Mouse (Mus musculus): ENCODE data around the gene Pip5k1c.

Gene Pip5k1c

GRCm38 (mm10) chr10:81323791-81324530, 31.2 kb downstream of the Pip5k1c start:
- DNase-seq (ENCODE audit: low spot score in 2 of 2): no peak

- DNase-seq (ENCODE audit: low spot score in 2 of 2): no peak
These were observed 32.4 kb downstream of the Pip5k1c start for GRCm38 (mm10) chr10:81325176-81325575.

GRCm38 (mm10) chr10:81325781-81326180, 33.0 kb downstream of the Pip5k1c start:
- no peak for DNase-seq (ENCODE audit: low spot score in 2 of 2)

- no peak for DNase-seq (ENCODE audit: low spot score in 2 of 2)
These were observed 34.1 kb downstream of the Pip5k1c start for GRCm38 (mm10) chr10:81326858-81327257.

- no peak for DNase-seq (ENCODE audit: low spot score in 2 of 2)
These were observed 35.2 kb downstream of the Pip5k1c start for GRCm38 (mm10) chr10:81327959-81328358.

DNA sequence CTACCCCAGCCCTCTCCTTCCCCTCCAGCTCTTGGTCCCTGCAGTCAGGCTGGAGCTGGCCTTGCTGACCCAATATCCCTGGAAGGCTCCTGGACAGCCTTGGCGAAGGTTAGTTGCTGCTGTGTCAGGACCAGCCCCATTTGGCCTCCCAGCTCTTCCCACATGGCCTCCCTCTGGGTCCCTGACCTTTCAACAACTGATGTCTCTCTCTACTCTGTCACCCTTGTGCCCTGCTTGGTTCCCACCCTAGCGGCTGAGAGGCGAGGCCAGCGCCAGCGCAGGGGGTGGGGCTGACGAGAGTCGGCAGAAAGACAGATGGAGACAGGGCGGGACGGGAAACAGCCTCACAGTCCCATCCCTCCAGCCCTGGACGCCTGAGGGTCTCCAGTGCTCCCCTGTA, 35.6 kb downstream of the Pip5k1c start, which contains the start of gene Tbxa2r:
Gene Tbxa2r, plus strand, starts transcription at position 346 of the 400 bp plus-strand sequence.
- DNase-seq (ENCODE audit: low spot score in 2 of 2): peak in 1 of 2 experiments; percentile 50

GRCm38 (mm10) chr10:81329194-81329975, 36.6 kb downstream of the Pip5k1c start:
- DNase-seq (ENCODE audit: low spot score in 2 of 2): no peak

DNA sequence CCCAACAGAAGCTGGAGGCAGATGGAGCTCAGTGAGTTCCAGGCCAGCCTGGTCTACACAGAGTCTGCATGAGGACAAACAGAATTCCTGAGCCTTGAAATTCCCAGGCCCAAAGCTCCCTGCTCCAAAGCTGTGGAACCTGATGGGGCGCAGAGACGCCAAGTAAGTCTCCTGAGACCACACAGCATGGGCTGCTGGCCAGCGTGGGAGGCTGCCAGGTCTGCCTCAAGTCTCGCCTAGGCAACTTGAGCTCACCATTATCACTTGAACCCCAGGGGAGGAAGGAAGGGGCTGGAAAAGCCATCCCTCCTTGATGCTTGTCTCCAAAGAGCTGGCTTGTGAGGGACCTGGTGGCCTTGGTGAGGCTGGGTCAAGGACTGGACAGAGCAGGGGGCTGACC, 37.2 kb downstream of the Pip5k1c start:
- DNase-seq (ENCODE audit: low spot score in 2 of 2): no peak

DNA sequence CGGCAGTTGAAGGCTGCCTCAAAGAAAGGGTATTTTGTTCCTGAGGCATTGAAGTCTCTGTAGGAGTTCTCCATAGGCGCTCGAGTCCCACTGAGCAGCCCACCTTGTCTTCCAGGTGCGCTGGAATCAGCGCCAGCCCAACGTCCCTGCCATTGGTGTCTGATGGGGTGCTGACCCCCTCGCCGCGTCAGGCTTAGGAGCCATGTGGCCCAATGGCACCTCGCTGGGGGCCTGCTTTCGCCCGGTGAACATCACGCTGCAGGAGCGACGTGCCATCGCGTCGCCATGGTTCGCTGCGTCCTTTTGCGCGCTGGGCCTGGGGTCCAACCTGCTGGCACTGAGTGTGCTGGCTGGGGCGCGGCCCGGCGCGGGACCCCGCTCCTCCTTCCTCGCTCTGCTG, 39.5 kb downstream of the Pip5k1c start:
- no peak for DNase-seq (ENCODE audit: low spot score in 2 of 2)

DNA sequence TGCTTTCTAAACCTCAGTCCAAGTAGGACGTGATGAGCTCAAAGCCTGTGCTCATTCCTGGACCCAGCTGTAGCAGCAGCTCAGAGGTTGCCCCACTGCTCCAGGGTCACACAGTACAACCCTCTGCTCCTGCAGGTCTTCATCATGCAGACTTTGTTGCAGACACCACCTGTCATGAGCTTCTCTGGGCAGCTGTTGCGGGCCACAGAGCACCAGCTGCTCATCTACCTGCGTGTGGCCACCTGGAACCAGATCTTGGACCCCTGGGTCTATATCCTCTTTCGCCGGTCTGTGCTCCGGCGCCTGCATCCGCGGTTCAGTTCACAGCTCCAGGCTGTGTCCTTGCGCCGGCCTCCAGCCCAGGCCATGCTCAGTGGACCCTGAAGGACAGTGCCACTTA, 41.6 kb downstream of the Pip5k1c start:
- no peak for DNase-seq (ENCODE audit: low spot score in 2 of 2)

- DNase-seq (ENCODE audit: low spot score in 2 of 2): no peak
These were observed 42.9 kb downstream of the Pip5k1c start for GRCm38 (mm10) chr10:81335393-81336340.

GRCm38 (mm10) chr10:81336558-81336957, 43.8 kb downstream of the Pip5k1c start:
- no peak for DNase-seq (ENCODE audit: low spot score in 2 of 2)

- DNase-seq (ENCODE audit: low spot score in 2 of 2): no peak
These were observed 48.0 kb downstream of the Pip5k1c start for GRCm38 (mm10) chr10:81340551-81341332.

GRCm38 (mm10) chr10:81341333-81341949, 48.7 kb downstream of the Pip5k1c start:
- DNase-seq (ENCODE audit: low spot score in 2 of 2): peak in 1 of 2 experiments; percentile 64

DNA sequence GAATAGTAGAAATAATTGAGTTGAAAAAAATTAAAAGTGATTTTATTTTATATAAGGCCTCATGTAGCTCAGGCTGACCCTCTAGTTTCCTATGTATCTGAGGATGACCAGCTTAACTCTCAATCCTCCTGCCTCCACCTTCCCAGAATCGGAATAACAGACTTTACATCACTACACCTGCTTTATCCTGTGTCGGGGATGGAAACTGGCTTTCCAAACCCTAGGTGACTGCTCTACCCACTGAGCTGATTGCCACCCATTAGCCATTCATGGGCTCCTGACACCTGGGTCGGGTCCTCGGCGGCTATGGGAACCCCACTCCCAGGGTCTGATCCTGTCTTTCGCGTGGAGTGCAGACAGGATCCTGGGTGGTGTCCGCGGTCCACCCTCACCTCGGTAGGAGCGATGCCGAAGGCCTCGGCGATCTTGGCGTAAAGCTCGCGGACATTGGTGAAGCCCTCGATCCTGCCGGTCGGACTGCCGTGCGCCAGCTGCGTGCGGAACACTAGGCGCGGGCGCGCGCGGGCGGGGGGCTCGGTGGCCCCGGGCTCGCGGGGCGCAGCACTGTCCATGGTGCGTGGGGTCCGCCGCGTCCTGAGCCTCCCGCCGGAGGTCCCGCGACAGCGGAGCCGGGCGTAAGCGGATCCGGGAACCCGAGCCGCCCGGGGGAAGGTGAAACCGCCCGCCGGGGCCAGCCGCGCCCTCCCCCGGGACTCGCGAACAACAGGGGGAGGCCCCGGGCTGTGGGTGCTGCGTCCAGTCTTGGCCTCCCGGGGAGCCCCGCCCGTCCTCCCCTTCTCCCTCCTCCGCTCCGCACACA, 50.1 kb downstream of the Pip5k1c start, which contains the start of gene Gipc3:
Gene Gipc3, minus strand, starts transcription at position 581 of the 820 bp plus-strand sequence.
- no peak for DNase-seq (ENCODE audit: low spot score in 2 of 2)

DNA sequence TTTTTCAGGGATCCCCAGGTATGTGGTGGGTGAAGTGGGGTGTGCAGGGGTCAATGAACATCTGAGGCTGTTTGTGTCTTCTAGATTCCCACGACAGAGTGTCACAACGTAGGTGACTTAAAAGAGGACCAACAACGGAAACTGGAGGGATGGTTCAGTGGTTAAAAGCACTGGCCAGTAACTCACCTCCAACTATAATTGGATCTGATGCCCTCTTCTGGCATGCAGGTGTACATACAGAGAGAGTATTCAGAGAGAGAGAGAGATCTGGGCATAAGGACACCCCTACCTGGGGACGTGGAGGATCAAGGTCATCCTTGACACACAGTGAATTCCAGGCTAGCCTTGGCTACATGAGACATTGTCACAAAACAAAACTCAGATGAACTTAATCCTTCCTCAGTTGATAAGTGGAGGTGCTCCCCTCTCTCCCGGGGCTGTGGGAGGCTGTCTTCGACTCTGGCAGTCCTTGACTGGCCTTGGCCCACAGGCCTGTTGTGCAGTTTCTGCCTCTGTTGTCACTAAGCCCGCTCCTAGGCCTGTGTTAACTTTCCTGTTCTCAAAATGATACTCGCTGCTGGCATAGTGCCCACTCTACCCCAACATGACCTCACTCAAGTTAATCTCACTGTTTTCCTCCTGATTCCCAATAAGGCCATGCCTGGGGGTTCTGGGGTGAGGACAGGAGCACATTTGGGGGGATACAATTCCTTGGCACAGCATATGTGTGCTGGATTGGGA, 51.8 kb downstream of the Pip5k1c start:
- DNase-seq (ENCODE audit: low spot score in 2 of 2): no peak

- no peak for DNase-seq (ENCODE audit: low spot score in 2 of 2)
These were observed 52.4 kb downstream of the Pip5k1c start for GRCm38 (mm10) chr10:81345162-81345534.

GRCm38 (mm10) chr10:81346453-81347067, 53.8 kb downstream of the Pip5k1c start:
- DNase-seq (ENCODE audit: low spot score in 2 of 2): peak; percentile 51 to 75

All from urinary bladder, postnatal 36 days (tissue).